In genomic region chr17:12036205-12036604, GRCm38 (mm10) we compare ENCODE assay signal across 8 mouse cellular contexts.
DNase-seq lines count a peak whose midpoint lies in the region; ATAC-seq and TF ChIP-seq lines count a peak whose summit lies in the region.

No protein-coding gene starts in this region.

- H3K9me3 ChIP-seq in embryonic facial prominence, embryonic 14.5 days (ENCODE audit: control insufficient read depth, low read length), result no peaks in the 10 kb centered on the region

- no peak for ATAC-seq in cerebellum, adult (ENCODE audit: insufficient number of reproducible peaks, low FRiP score, low TSS enrichment)
- ATAC-seq in embryonic facial prominence, embryonic 14.5 days (ENCODE audit: low read depth), result no peak

- H3K9ac ChIP-seq in embryonic facial prominence, embryonic 14.5 days (ENCODE audit: low read depth, low read length), result no peak overlapping the region

- no peaks in the 10 kb centered on the region for H3K27me3 ChIP-seq in embryonic facial prominence, embryonic 14.5 days (replicated peaks; ENCODE audit: control insufficient read depth, insufficient read depth, low read length)

- no peak overlapping the region for H3K4me2 ChIP-seq in embryonic facial prominence, embryonic 14.5 days (ENCODE audit: low read depth, low read length)

- no peak overlapping the region for H3K4me3 ChIP-seq in embryonic facial prominence, embryonic 14.5 days (ENCODE audit: low read depth, low read length)
- no peak overlapping the region for H3K4me3 ChIP-seq in lung, adult 2 months (replicated peaks; ENCODE audit: extremely low read depth, low read depth, low read length)

- WGBS in embryonic facial prominence, embryonic 14.5 days, result 43% methylated on average over 6 of the region's 6 CpGs
- WGBS in lung, adult 2 months, result 44% methylated on average over 6 of the region's 6 CpGs

- no peaks in the 10 kb centered on the region for H3K36me3 ChIP-seq in embryonic facial prominence, embryonic 14.5 days (ENCODE audit: control insufficient read depth, insufficient read depth, low read length)

- H3K27ac ChIP-seq in embryonic facial prominence, embryonic 14.5 days (replicated peaks; ENCODE audit: low read depth, low read length), result no peak overlapping the region

- H3K4me1 ChIP-seq in embryonic facial prominence, embryonic 14.5 days (ENCODE audit: control insufficient read depth, insufficient read depth, low read length), result peaks cover 3% of the 10 kb centered on the region; the same call in 1 of the 2 replicates
- no peaks in the 10 kb centered on the region for H3K4me1 ChIP-seq in lung, adult 2 months (ENCODE audit: control insufficient read depth, insufficient read depth, low read length)

- peak; percentile 58 for DNase-seq in cerebellum, adult 11 months
- DNase-seq in 416B (ENCODE audit: low read depth), result peak; percentile 49
- peak; percentile 64 for DNase-seq in adrenal gland, postnatal 25 days
- peak; percentile 73 for DNase-seq in embryonic facial prominence, embryonic 14.5 days (ENCODE audit: low spot score)
- peak; percentile 83 for DNase-seq in kidney, postnatal 4 days
- DNase-seq in lung, adult 2 months, result peak; percentile 48
- DNase-seq in right cerebral cortex, postnatal 14 days, result peak; percentile 75

- no peak for TF ChIP-seq POLR2A in lung, adult 2 months (IDR thresholded peaks at IDR 0.05; ENCODE audit: borderline replicate concordance, extremely low read depth, low read depth, low read length)

- TF ChIP-seq CTCF in lung, adult 2 months (IDR thresholded peaks at IDR 0.05; ENCODE audit: insufficient read depth, low read length), result peak; percentile 85
